Mouse (Mus musculus) stomach, postnatal 0 days (tissue): Measurements from ENCODE around the gene Vill. TPM values are rescaled to one million over a fixed set of nuclear protein-coding genes. Genes with fewer than 3 reads are reported as not detected.

Source experiments
- ATAC-seq: fragments of 200-750 bp; cut with Nextera tagmentation; 2 replicates; pipeline ENCODE4 v1.8.0; 2017; ENCODE audit not compliant: low FRiP score, low TSS enrichment
- DNase-seq: peaks from one replicate; pipeline ENCODE4 v3.0.0-alpha.2; 2016; ENCODE audit warnings: low spot score
- H3K27ac ChIP-seq: fragments of 300-500 bp; sonication (generic); replicated peaks from 2 replicates; pipeline ENCODE4 v1.5.1; 2014; ENCODE audit warnings: mild to moderate bottlenecking, control low read depth
- H3K27me3 ChIP-seq: fragments of 300-500 bp; sonication (generic); 2 replicates; pipeline ENCODE4 v1.6.1; 2014; ENCODE audit warnings: low read length; ENCODE audit not compliant: control insufficient read depth, insufficient read depth
- H3K36me3 ChIP-seq: fragments of 300-500 bp; sonication (generic); 2 replicates; pipeline ENCODE4 v1.6.1; 2014; ENCODE audit warnings: low read length, mixed read lengths; ENCODE audit not compliant: control insufficient read depth, insufficient read depth
- H3K4me1 ChIP-seq: fragments of 300-500 bp; sonication (generic); replicated peaks from 2 replicates; pipeline ENCODE4 v1.6.1; 2014; ENCODE audit warnings: antibody characterized with exemption; ENCODE audit not compliant: control insufficient read depth, insufficient read depth
- H3K4me2 ChIP-seq: fragments of 300-500 bp; sonication (generic); replicated peaks from 2 replicates; pipeline ENCODE4 v1.6.1; 2014; ENCODE audit warnings: low read depth, mild to moderate bottlenecking, control low read depth, moderate library complexity
- H3K4me3 ChIP-seq: fragments of 300-500 bp; sonication (generic); 2 replicates; pipeline ENCODE4 v1.5.1; 2014; ENCODE audit warnings: low read depth, low read length, control low read depth
- H3K9ac ChIP-seq: fragments of 300-500 bp; sonication (generic); 2 replicates; pipeline ENCODE4 v1.6.1; 2014; ENCODE audit warnings: mild to moderate bottlenecking, low read length, control low read depth, mixed read lengths
- H3K9me3 ChIP-seq: fragments of 300-500 bp; sonication (generic); 2 replicates; pipeline ENCODE4 v1.6.1; 2016; ENCODE audit warnings: low read length; ENCODE audit not compliant: control insufficient read depth
- CTCF ChIP-seq: IDR thresholded peaks from 2 replicates; pipeline ENCODE4 v1.5.1; 2016; ENCODE audit warnings: antibody characterized with exemption, low read depth, mild to moderate bottlenecking, moderate library complexity
- EP300 ChIP-seq: optimal IDR thresholded peaks from 2 replicates; pipeline ENCODE3; 2016; ENCODE audit warnings: antibody characterized with exemption
- WGBS: fragments of 180-500 bp; shearing (Covaris S2); extraction: QIAGEN DNeasy Blood & Tissue Kit; methylation state at CpG from one replicate; pipeline ENCODE4 v1.1.7; 2014; 5-methylcytosine and 5-hydroxymethylcytosine counted together
- polyA plus RNA-seq: library from polyadenylated mRNA; unstranded; fragments of >200 nt; fragmentation: Nextera tagmentation; extraction: Ambion mirVana; gene quantifications from 2 replicates; pipeline ENCODE4 v1.2.1, GENCODE M21; 2015

The Vill gene
- polyA plus RNA-seq, 1 experiment from 2014 or later = 55.0 TPM

DNA sequence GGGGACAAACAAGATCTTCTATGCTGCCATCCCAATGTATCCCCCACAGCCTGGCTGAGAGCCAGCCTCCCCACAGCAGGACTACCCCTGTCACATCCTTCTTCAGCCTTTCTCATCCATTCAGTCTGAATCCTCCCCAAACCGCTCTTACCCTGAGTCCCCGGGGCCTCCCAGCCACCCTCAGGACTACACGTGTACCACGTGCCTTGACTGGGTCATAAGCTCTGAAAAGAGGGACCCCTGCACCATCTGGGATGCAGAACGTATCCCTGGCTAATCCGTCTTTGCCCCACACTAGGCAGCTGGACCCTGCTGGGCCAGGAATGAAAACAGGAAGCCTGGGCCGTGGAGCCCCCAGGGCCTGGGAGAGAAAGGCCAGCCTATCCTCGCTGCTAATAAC lies 29.5 kb downstream of the Vill start:
- no peak overlapping the region for H3K9ac ChIP-seq

DNA sequence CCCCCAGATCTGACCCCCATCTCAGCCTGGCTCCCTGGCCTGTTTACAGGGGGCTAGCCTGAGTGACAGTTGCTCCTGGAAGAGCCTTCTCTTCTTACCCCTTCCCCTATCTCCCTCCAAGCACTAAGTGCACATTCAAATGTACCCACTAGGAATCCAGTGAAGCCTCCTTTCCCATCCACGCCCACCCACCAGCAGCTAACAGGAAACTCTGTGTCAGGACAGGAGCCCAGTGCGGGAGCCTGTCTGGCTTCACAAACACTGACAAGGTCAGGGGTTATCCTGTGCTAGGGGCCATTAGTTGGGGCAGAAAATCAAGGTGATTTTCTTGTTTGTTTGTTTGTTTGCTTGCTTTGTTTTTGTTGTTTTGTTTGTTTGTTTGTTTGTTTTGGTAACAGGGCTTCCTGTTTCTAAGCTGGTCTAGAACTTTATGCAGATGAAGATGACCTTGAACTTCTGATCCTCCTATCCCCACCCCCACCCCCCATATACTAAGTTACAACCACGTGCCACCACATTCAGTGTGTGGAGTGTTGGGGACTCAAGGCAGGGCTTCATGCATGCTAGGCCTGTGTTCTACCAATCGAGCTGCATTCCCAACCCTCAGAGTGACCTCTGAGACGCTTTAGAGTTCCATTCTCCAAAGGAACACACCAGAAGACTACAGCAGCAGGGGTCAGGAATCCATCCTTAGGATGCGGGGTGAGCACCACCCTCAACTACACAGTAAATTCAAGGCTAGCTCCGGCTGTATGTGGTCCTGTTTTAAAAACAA lies 30.3 kb downstream of the Vill start:
- no peaks in the 10 kb centered on the region for H3K27me3 ChIP-seq
- peaks cover 6% of the 10 kb centered on the region for H3K36me3 ChIP-seq
- H3K4me3 ChIP-seq = no peak overlapping the region
- no peak overlapping the region for H3K4me2 ChIP-seq
- peaks cover 5% of the 10 kb centered on the region; the same call in 1 of the 2 replicates for H3K4me1 ChIP-seq
- no peak for TF ChIP-seq EP300
- TF ChIP-seq CTCF = no peak
- DNase-seq (no peak), ATAC-seq (no peak)
- no peak overlapping the region for H3K27ac ChIP-seq
- no peak overlapping the region for H3K9ac ChIP-seq
- 72% methylated on average over 7 of the region's 7 CpGs for WGBS
- H3K9me3 ChIP-seq = no peaks in the 10 kb centered on the region

More for the DNA sequence above, 29.5 kb downstream of the Vill start:
- Histone ChIP-seq H3K27ac (no peak overlapping the region), H3K27me3 (no peaks in the 10 kb centered on the region), H3K4me2 (no peak overlapping the region), H3K36me3 (peaks cover 8% of the 10 kb centered on the region), H3K4me3 (no peak overlapping the region), H3K4me1 (no peaks in the 10 kb centered on the region), H3K9me3 (no peaks in the 10 kb centered on the region)
- TF ChIP-seq CTCF (no peak), EP300 (no peak)
- no peak for ATAC-seq
- DNase-seq = no peak
- WGBS = 40% methylated on average over 8 of the region's 8 CpGs

DNA sequence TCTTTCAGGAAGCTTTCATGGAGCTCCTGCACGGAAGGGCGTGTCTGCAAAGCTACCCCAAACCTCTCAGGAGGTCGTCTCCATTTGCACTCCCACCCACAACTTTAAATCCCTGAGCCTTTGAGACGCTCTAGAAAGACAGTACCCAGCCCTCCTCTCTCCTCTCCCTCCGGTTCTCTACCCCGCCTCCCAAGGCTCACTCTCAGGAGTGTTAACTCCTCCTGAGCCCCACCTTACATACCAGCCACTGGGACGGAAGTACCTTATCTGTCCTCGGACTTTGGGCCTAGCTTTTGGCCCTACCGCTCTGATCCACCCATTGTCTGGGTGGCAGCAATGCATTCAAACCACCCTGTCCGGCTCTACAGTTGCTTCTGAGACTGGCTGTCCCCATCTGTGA lies 31.4 kb downstream of the Vill start:
- H3K4me1 ChIP-seq = peaks cover 6% of the 10 kb centered on the region; the same call in 1 of the 2 replicates
- peaks cover 4% of the 10 kb centered on the region; the same call in 1 of the 2 replicates for H3K36me3 ChIP-seq
- no peak for TF ChIP-seq EP300
- no peak for TF ChIP-seq CTCF
- no peak overlapping the region for H3K4me2 ChIP-seq
- H3K27me3 ChIP-seq = no peaks in the 10 kb centered on the region
- ATAC-seq (peak; percentile 27; the same call in 1 of the 2 replicates), DNase-seq (peak; percentile 67)
- H3K4me3 ChIP-seq = no peak overlapping the region
- peak overlapping the region; percentile 40; the same call in 1 of the 2 replicates for H3K27ac ChIP-seq
- no peak overlapping the region for H3K9ac ChIP-seq
- 59% methylated on average over 10 of the region's 10 CpGs for WGBS
- H3K9me3 ChIP-seq = no peaks in the 10 kb centered on the region

DNA sequence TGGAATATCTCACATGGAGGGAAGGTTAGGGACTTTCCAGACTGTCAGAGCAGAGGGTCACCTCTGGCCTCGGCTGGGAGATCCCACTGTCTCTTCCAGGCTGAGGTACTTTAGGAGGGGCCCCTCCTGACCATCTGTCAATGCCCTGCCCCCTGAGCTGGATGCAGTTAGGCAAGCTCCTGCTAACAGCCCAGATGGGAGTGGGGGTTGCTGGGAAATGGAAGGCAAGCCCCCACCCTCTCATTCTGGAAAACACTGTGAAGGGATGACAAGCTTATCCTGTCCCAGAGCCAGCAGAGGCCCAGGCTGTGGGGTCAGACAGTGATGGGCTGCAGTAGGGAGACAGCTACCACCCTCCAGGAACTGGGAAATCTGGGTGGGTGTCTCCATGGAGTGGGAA lies 33.9 kb downstream of the Vill start:
- Histone ChIP-seq H3K27ac (no peak overlapping the region), H3K4me2 (no peak overlapping the region), H3K4me3 (no peak overlapping the region), H3K27me3 (no peaks in the 10 kb centered on the region), H3K9ac (no peak overlapping the region), H3K4me1 (peaks cover 6% of the 10 kb centered on the region; the same call in 1 of the 2 replicates), H3K9me3 (no peaks in the 10 kb centered on the region), H3K36me3 (no peaks in the 10 kb centered on the region)
- ATAC-seq (no peak), DNase-seq (no peak)
- 11% methylated on average over 1 of the region's 1 CpGs for WGBS
- TF ChIP-seq EP300 = no peak
- no peak for TF ChIP-seq CTCF

DNA sequence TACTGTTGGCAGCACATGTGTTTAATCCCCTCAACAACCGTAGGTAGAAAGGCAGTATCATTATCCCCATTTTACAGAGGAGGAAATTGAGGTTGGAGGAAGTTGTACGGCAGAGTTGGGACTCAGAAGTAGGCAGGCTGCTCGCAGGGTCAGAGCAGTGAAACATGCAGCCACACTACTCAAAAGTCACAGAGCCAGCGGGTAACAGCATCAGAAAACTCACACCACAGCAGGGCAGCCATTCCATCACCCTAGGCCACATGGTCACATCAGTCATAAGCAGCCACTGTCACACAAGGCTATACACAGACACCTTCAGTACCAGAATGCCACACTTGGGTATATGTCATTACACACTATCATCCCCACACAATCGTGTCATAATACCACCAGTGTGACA lies 34.7 kb downstream of the Vill start:
- ATAC-seq (no peak), DNase-seq (no peak)
- 80% methylated on average over 5 of the region's 5 CpGs for WGBS
- no peaks in the 10 kb centered on the region for H3K36me3 ChIP-seq
- 0 out of 2 replicates have a peak overlapping the region, but pooled peaks have one; percentile 41 for H3K4me3 ChIP-seq
- no peak overlapping the region for H3K9ac ChIP-seq
- H3K4me1 ChIP-seq = peaks cover 6% of the 10 kb centered on the region; the same call in 1 of the 2 replicates
- peak overlapping the region; percentile 67 for H3K4me2 ChIP-seq
- H3K27ac ChIP-seq = no peak overlapping the region
- H3K27me3 ChIP-seq = no peaks in the 10 kb centered on the region
- TF ChIP-seq EP300 (no peak), CTCF (no peak)
- no peaks in the 10 kb centered on the region for H3K9me3 ChIP-seq
